Mouse (Mus musculus): Measurements from ENCODE around the gene Sbpl. TPM values are rescaled to one million over a fixed set of nuclear protein-coding genes. Genes with fewer than 3 reads are reported as not detected.

Sbpl gene
- polyA plus RNA-seq (2012; rRNA removed), result not detected in 2 replicates

- DNase-seq (ENCODE audit: low read depth), result no peak
Observed at GRCm38 (mm10) chr17:23955174-23955573, at the start of gene Sbpl. TSS of gene Sbpl (minus strand) at chr17:23955274.

DNA sequence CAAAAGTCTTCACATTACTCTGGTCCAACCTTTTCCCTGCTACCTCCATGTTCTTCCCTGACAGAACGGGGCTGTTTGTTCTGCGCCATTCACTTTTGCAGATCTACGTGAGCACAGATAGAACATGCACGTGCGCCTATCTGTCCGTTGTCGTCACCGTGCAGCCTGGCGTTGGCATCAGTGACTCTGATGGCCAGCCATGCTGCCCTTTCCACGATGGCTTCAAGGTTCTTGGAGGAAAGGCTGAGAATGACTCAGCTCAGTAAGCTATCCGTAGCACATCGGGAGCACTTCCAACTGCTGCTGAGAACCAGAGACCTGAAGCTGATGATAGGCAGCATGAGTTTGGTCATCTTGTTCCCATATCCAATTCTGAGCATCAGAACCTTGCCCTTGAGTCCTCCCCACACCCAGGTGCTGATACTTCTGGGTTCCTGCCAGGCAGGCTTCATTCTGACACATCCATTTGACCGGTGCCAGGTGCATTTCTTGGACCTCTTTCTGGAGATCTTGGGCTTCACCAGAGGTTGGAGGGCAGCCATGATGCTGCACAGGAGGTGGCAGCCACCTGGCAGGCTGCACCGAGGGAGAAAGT lies 49.1 kb upstream of the Sbpl start:
- no peak for DNase-seq (ENCODE audit: low read depth)

DNA sequence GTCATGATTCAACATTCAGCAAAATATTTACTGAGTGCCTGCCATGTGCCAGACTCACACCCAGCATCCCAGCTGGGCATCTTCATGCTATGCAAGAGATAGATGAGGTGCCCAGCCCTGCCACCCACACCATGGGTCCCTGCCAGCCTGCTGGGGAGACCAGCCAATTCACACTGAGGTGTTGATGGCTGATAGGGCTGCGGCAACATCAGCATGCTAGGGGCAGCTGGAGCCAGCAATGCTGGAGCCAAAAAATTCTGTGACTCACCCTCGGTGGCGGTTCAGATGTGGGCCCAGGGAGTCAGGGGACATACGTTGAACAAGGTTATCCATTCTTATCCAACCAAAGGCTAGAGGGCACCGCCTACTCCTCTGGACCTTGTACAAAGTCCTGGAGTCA lies 45.3 kb upstream of the Sbpl start:
- peak; percentile 66 for DNase-seq (ENCODE audit: low read depth)

DNA sequence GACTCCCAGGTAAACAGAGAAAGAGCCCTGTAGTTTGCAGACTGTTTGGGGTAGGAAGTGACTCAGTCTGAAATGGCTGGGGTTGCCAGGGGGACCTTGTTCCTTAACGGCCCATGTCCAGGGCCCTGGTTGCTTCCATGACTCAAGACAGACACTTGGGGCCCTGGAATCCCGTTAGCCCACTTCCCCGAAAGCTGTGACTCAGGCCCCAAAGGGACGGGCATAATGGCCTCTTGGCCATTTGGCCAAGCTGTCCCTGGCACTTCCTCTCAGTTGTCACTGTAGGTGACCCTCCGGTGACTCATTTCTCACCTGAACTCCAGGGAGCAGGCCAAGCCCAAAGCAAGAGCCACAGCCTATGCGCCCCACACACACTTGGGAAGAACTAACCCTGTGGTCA lies 43.3 kb upstream of the Sbpl start:
- no peak for DNase-seq (ENCODE audit: low read depth)

- no peak for DNase-seq (ENCODE audit: low read depth)
Observed at GRCm38 (mm10) chr17:23997901-23998300, 42.8 kb upstream of the Sbpl start, which contains the start of gene Prss22. TSS of gene Prss22 (minus strand) at chr17:23998100.

- no peak for DNase-seq (ENCODE audit: low read depth)
Observed at GRCm38 (mm10) chr17:23995421-23995820, 40.3 kb upstream of the Sbpl start.

DNA sequence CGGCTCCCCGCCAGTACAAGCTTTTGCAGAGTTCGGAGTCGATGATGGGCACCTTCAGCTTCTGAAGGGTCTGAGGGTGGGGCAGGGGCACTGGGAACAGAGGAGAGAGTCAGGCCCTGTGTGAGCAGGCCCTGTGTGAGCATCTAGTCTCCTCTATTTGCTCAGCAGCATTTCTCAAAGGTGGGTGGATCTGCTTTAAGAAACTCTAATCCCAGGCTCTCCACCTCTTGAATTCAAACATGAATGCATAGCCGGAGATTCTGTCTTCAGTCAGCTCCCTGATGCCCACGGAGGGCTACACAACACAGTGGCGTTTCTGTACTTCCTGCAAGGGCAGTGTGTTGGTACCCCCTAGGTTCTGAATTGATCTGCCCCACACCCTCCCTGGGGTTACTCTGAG lies 39.6 kb upstream of the Sbpl start:
- DNase-seq (ENCODE audit: low read depth), result no peak

GRCm38 (mm10) chr17:23993559-23994428 lies 38.7 kb upstream of the Sbpl start:
- DNase-seq (ENCODE audit: low read depth), result no peak

GRCm38 (mm10) chr17:23992789-23993553 lies 37.9 kb upstream of the Sbpl start:
- DNase-seq (ENCODE audit: low read depth), result no peak

- no peak for DNase-seq (ENCODE audit: low read depth)
Observed at GRCm38 (mm10) chr17:23989802-23990201, 34.7 kb upstream of the Sbpl start.

DNA sequence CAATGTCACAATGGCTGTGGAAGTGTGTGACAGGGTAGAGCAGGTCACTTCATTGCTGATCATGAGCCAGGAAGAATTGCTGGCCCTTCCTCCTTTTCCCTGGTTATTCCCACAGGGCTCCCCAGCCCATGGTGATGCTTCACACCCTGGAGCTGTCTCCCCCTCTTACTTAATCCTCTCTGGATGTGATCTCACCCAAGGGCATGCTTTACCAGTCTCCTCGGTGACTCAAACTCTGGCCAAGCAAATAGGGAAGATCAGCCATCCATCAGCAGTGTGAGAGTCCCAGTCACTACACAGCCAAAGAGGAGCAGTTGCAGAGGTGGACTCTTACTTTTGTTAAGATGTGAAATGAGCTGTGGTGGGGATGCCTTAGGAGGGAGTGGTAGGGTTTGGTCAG lies 29.9 kb upstream of the Sbpl start:
- DNase-seq (ENCODE audit: low read depth), result no peak

DNA sequence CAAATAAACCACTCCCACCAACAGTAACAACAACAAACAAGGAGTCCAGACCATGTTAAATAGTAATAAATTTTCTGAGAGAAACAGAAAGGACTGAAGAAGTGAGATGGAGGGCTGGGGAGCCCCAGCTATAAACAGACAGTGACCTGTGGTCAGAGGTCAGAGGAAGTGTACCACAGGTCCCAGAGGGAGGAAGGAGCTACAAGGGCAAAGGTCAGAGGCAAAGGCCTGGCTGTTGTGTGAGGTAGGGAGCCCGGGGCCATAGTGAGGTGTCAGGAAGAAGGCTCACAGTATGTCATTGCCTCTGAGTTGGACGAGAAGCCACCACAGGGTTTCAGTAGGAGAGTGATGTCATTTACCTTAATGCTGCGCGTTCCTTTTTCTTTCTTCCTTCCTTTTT lies 27.8 kb upstream of the Sbpl start:
- no peak for DNase-seq (ENCODE audit: low read depth)

GRCm38 (mm10) chr17:23980297-23980909 lies 25.3 kb upstream of the Sbpl start, which contains the start of gene Prss30:
TSS of gene Prss30 (minus strand) at chr17:23980566.
- no peak for DNase-seq (ENCODE audit: low read depth)

DNA sequence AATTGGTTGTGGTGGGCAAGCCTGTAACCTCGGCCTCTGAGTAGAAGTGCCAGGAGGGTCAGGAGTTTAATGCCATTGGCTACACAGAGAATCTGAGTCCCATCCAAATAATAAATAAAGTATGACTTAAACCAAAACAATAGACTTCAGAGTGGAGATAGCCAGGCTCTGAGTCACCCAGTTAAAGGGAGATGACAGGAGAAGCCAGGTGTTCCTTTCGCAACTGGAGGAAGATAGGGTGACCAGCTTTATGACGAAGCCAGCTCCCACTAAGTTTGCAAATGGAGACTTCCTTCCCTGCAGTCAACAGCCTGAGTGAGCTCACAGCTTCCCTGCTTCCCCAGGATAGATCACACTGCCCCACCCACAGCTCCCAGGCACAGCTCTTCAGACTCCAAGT lies 24.4 kb upstream of the Sbpl start:
- no peak for DNase-seq (ENCODE audit: low read depth)

DNA sequence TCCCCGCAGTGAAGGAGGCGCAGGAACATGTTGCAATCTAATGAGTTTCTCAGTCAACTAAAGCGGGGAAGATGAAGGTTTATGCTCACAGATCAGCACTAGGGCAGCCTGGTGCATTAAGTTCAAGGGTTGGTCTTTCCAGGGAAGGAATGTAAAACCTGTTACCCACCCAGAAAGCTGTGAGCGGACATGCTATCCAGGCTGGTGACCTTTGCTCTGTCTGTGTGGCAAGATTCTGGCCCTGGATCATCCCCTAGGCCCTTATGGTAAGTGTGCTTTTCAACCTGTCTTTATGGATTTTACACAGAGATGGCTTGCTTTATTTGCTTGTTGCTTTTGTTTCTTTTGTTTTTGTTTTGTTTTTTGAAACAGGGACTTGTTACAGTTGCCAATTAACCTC lies 21.6 kb upstream of the Sbpl start:
- no peak for DNase-seq (ENCODE audit: low read depth)

DNA sequence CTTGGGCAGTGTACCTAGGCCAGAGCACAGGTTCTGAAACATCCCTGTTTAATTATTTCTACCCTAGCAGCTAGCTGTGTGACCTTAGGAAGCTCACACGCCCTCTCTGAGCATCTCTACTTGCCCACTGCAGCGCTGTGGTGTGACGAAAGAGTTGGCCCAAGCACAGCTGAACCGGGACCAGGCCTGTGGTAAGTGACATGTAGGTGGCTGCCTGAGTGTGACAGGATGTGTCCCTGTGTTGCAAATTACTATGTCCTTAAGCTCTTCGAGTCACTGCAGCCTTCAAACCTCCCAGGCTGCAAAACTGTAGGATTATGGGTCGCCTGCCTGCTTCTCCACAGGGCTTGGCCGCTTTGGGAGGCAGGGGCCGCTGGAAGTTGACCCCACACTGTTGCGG lies 16.2 kb upstream of the Sbpl start:
- DNase-seq (ENCODE audit: low read depth), result no peak

DNA sequence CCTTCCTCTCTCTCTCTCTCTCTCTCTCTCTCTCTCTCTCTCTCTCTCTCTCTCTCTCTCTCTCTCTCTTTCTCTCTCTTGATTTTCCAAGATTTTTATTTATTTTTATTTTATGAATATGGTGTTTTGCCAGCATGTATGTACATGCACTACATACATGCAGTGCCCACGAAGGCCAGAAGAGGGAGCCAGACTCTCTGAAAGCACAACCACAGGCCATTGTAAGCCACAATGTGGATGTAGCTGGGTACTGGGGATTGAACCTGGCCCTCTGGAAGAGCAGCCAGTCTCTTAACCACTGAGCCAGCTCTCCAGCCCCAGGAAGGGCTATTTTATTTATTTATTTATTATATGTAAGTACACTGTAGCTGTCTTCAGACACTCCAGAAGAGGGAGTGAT lies 14.2 kb upstream of the Sbpl start:
- DNase-seq (ENCODE audit: low read depth), result no peak

DNA sequence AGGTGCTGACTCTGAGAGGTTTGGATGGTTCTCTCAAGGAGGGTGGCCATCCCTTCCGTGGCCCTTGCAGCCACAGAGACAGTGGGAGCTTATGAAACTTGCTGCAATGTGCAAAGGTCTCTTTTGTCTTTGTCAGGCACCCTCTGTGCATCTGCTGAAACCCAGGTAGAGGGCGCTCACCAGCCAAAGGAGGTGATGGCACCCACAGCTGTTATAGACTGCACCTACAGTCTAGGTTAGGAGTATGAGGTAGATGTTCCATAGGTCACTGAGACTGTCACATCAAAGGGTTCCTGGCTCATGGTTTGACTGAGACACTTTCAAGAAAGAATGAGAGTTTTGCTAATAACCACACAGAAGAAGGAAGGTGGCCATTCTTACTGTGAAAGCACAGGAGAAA lies 13.7 kb upstream of the Sbpl start:
- DNase-seq (ENCODE audit: low read depth), result no peak

DNA sequence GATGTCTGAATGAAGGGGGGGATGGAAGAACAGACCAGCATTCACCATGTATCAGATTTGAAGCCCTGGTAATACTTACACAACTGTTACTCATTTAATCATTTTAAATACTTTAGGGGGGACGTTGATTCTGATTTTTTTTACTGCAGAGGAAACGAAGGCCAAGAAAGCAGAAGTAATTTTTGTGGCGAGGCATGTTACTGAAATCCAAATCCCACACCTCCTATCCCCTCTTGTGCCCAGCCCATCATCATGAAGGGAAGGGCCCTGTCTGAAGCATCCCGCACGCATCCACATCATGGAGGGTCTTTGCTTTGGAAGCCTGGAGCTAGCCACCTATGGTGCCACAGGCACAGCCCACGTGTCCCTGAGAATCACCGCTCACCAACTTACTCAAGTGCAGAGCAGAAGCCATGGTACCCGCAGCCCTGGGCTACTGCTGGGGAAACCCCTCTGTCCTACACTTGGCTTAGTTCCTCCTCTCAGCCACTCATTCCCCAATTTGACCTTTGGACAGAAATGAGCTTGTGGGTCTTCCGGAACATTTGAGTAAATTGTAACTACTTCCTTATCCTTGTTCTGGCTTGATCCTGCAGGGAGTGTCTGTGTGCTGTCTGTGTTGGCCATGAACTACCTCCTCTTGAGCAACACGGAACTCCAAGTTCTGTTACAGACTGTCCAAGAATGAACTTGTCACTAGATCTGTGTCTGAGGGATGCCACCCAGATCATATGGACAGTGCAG lies 11.8 kb upstream of the Sbpl start:
- DNase-seq (ENCODE audit: low read depth), result peak; percentile 90

DNA sequence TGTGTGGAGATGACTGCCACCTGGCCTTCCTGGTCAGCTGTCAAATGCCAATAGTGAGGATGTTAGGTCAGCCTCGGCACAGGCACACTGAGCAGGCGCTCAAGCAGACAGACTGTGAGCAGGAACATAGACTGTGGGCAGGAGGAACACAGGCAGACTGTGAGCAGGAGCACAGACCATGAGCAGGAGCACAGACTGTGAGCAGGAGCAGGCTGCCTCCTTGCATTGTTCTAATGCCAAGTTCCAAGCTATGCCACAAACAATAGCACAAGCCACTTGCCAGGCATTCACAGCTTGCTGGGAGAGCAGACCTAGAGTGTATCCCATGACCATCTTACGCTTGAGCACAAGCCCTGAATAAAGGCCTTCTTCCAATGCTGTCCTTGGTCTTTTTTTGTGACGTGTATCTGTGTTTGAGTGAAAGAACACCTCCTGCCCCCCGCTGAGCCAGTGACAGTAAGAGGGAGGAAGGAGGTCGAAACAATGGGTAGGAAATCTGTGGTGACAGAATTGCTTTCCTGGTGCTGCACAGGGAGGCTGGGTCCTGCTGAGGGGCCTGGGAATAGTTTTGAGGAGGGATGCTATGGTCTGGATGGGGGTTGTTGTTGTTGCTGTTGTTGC lies 10.8 kb upstream of the Sbpl start:
- DNase-seq (ENCODE audit: low read depth), result no peak

GRCm38 (mm10) chr17:23961573-23962122 lies 6.6 kb upstream of the Sbpl start:
- no peak for DNase-seq (ENCODE audit: low read depth)

Measured in gonadal fat pad, adult 2 months (tissue).